Mouse (Mus musculus) forebrain, postnatal 0 days (tissue): ENCODE results near the gene Zfp598. TPM values are rescaled to one million over a fixed set of nuclear protein-coding genes. Genes with fewer than 3 reads are reported as not detected.

ENCODE experiments used
- ATAC-seq: fragments of 200-750 bp; cut with Nextera tagmentation; 2 replicates; pipeline ENCODE4 v1.8.0; 2017; ENCODE audit warnings: mild to moderate bottlenecking, moderate library complexity
- DNase-seq: peaks from one replicate; pipeline ENCODE4 v3.0.0-alpha.2; 2015
- H3K27ac ChIP-seq: fragments of 300-500 bp; sonication (generic); 2 replicates; pipeline ENCODE4 v1.5.1; 2014; ENCODE audit warnings: low read depth, mild to moderate bottlenecking, antibody characterized with exemption, low read length, moderate library complexity, mixed read lengths
- H3K27me3 ChIP-seq: fragments of 300-500 bp; sonication (generic); 2 replicates; pipeline ENCODE4 v1.6.1; 2014; ENCODE audit warnings: mild to moderate bottlenecking, low read length, mixed read lengths; ENCODE audit not compliant: insufficient read depth
- H3K36me3 ChIP-seq: fragments of 300-500 bp; sonication (generic); 2 replicates; pipeline ENCODE4 v1.6.1; 2014; ENCODE audit warnings: mild to moderate bottlenecking, moderate library complexity; ENCODE audit not compliant: insufficient read depth
- H3K4me1 ChIP-seq: fragments of 300-500 bp; sonication (generic); 2 replicates; pipeline ENCODE4 v1.6.1; 2014; ENCODE audit warnings: antibody characterized with exemption; ENCODE audit not compliant: insufficient read depth
- H3K4me2 ChIP-seq: fragments of 300-500 bp; sonication (generic); 2 replicates; pipeline ENCODE4 v1.6.1; 2014; ENCODE audit warnings: low read depth, mild to moderate bottlenecking, moderate library complexity
- H3K4me3 ChIP-seq: fragments of 300-500 bp; sonication (generic); 2 replicates; pipeline ENCODE4 v1.5.1; 2014; ENCODE audit warnings: low read depth, low read length, mixed read lengths
- H3K9ac ChIP-seq: fragments of 300-500 bp; sonication (generic); 2 replicates; pipeline ENCODE4 v1.6.1; 2014; ENCODE audit warnings: mild to moderate bottlenecking
- H3K9me3 ChIP-seq: fragments of 300-500 bp; sonication (generic); 2 replicates; pipeline ENCODE4 v1.6.1; 2016; ENCODE audit warnings: low read length
- CTCF ChIP-seq: sonication (generic); IDR thresholded peaks from 2 replicates; pipeline ENCODE4 v1.5.1; 2016; ENCODE audit warnings: antibody characterized with exemption, control low read depth, low read depth
- WGBS: fragments of 180-500 bp; shearing (Covaris S2); extraction: QIAGEN DNeasy Blood & Tissue Kit; methylation state at CpG from one replicate; pipeline ENCODE4 v1.1.7; 2014; 5-methylcytosine and 5-hydroxymethylcytosine counted together
- polyA plus RNA-seq: library from polyadenylated mRNA; unstranded; fragments of >200 nt; fragmentation: Nextera tagmentation; extraction: Ambion mirVana; gene quantifications from 2 replicates; pipeline ENCODE4 v1.2.1, GENCODE M21; 2015
- total RNA-seq: library from RNA; depleted of rRNA; stranded (reverse); fragments of >200 nt; gene quantifications from 2 replicates; pipeline ENCODE4 v1.2.3, GENCODE M21; 2014

Gene Zfp598
- total and polyA plus RNA-seq, 2 experiments from 2014 or later = 14.6 to 41.5 TPM

DNA sequence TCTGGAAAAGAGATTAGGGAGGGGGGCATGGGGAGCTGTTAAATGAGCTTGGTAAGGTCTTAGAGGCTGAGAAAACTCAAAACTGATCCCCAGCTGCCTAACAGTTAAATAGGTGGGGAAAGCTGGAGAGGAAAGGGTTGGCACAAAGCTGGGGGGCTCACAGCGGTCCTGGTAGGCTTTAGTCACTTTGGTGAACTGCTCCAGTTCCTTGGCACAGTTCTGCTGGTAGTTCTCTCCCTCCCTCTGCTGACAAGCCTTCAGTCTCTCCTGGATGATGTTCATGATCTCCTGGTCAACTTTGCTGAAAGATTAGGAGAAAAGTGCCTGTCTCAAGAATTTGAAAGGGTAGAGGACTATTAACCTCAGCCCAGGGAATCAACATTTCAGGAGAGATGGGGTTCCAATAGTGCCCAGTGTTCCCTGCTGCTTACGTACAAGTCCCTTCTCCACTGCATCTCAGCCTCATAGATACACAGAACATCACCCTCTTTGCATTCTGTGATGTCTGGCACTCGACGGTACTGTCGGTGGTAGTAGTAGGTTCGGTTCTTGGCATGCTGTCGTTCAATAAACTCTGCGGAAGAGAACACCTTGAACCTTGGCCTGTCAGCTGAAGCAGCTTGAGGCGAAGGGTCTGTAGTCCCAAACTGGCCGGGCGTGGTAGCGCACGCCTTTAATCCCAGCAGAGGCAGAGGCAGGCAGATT, 52.9 kb downstream of the Zfp598 start:
- H3K27ac ChIP-seq = no peak overlapping the region
- 34% methylated on average over 13 of the region's 13 CpGs for WGBS
- DNase-seq = no peak
- ATAC-seq = no peak
- H3K9me3 ChIP-seq = no peaks in the 10 kb centered on the region
- 0 out of 2 replicates have a peak overlapping the region, but pooled peaks have one; percentile 79 for H3K4me2 ChIP-seq
- no peaks in the 10 kb centered on the region for H3K27me3 ChIP-seq
- H3K4me1 ChIP-seq = peaks cover 11% of the 10 kb centered on the region
- TF ChIP-seq CTCF = no peak
- no peak overlapping the region for H3K4me3 ChIP-seq
- no peak overlapping the region for H3K9ac ChIP-seq
- H3K36me3 ChIP-seq = peaks cover 14% of the 10 kb centered on the region

- no peak for ATAC-seq
- Histone ChIP-seq H3K4me3 (peak overlapping the region; percentile 87), H3K4me2 (peak overlapping the region; percentile 79), H3K36me3 (peaks cover 14% of the 10 kb centered on the region), H3K4me1 (peaks cover 11% of the 10 kb centered on the region), H3K27me3 (no peaks in the 10 kb centered on the region), H3K9ac (peak overlapping the region; percentile 92), H3K9me3 (no peaks in the 10 kb centered on the region), H3K27ac (peak overlapping the region; percentile 85)
- DNase-seq = no peak
- TF ChIP-seq CTCF = no peak
- WGBS = 3% methylated on average over 12 of the region's 12 CpGs
These were observed 53.8 kb downstream of the Zfp598 start for GRCm38 (mm10) chr17:24723122-24723880.

DNA sequence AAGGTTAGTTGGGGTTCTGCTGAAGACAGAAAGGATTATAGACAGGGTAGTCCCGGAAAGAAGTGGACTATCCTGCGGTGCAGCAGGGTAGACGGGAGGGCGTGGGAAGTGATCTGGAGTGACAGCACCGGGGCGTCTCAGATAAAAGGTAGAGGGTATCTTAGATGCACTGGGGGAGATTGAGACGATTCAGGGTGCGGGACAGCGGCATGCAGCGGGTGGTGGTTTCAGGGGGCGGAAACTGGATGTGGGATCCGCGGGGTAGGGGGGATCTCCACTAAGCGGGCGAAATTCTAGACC, 54.3 kb downstream of the Zfp598 start:
- Histone ChIP-seq H3K4me1 (peaks cover 11% of the 10 kb centered on the region), H3K9ac (peak overlapping the region; percentile 92), H3K9me3 (no peaks in the 10 kb centered on the region), H3K27me3 (no peaks in the 10 kb centered on the region), H3K4me3 (peak overlapping the region; percentile 87), H3K27ac (peak overlapping the region; percentile 85), H3K4me2 (peak overlapping the region; percentile 79), H3K36me3 (peaks cover 14% of the 10 kb centered on the region)
- WGBS = 0% methylated on average over 15 of the region's 15 CpGs
- no peak for ATAC-seq
- TF ChIP-seq CTCF = no peak
- DNase-seq = no peak

- peak; percentile 99 for TF ChIP-seq CTCF
- ATAC-seq = peak; percentile 76
- Histone ChIP-seq H3K9ac (peak within 1 kb of the TSS; percentile 92), H3K36me3 (peaks cover 14% of the 10 kb centered on the region), H3K4me3 (peak within 1 kb of the TSS; percentile 87), H3K27me3 (no peaks in the 10 kb centered on the region), H3K9me3 (no peaks in the 10 kb centered on the region), H3K4me2 (peak within 1 kb of the TSS; percentile 79), H3K4me1 (peaks cover 11% of the 10 kb centered on the region), H3K27ac (peak within 1 kb of the TSS; percentile 85)
- WGBS = 1% methylated on average over 30 of the region's 30 CpGs
- DNase-seq = peak; percentile 97
These were observed 54.7 kb downstream of the Zfp598 start, which contains the start of gene Ndufb10 for GRCm38 (mm10) chr17:24724184-24724583. Ndufb10 (minus strand) TSS chr17:24724478.

DNA sequence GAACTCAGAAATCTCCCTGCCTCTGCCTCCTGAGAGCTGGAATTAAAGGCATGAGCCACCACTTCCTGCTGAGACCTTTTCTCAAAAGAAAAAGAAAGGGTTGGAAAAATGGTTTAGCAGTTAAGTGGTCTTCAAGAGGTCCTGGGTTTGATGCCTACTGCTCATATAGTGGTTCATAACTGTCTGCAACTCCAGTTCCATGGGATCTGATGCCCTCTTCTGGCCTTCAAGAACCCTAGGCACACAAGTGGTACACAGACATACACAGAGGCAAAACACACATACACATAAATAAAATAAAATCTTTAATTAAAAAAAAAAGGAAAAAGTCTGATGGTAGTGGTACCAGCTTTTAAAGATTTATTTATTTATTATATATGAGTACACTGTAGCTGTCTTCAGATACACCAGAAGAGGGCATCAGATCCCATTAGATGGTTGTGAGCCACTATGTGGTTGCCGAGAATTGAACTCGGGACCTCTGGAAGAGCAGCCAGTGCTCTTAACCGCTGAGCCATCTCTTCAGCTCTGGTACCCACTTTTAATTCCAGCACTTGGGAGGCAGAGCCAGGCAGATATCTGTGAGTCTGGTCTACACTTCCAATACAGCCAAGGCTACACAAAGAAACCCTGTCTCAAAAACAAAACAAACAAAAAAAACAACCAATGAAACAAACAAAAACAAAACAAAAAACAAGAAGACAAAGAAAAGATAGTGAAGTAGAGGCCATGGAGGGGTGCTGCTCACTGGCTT, 56.3 kb downstream of the Zfp598 start:
- no peaks in the 10 kb centered on the region for H3K27me3 ChIP-seq
- peaks cover 14% of the 10 kb centered on the region for H3K36me3 ChIP-seq
- ATAC-seq (no peak), DNase-seq (no peak)
- H3K4me1 ChIP-seq = peaks cover 11% of the 10 kb centered on the region
- no peak overlapping the region for H3K4me3 ChIP-seq
- H3K9me3 ChIP-seq = no peaks in the 10 kb centered on the region
- no peak for TF ChIP-seq CTCF
- no peak overlapping the region for H3K4me2 ChIP-seq
- no peak overlapping the region for H3K9ac ChIP-seq
- 72% methylated on average over 3 of the region's 3 CpGs for WGBS
- H3K27ac ChIP-seq = no peak overlapping the region

DNA sequence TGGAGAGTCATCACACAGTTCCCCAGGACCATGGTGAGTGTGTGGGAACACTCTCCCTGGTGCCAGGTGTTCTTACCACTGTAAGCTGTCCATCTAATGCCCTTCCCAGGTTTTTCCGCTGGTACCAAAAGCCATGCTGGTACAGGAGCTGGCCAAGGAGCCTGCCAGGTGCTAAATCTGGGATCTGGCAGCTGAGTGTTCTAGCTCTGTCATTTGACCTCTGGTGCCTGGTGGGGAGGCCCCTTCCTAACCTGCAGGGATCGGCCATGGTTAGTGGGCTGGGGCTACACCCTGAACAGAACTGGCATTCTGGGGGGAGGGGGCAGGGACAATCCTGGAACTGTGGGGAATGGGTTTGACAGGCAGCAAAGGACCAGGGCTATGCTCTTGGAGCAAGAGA, 58.1 kb downstream of the Zfp598 start, which contains the start of gene Rpl3l:
Gene Rpl3l (plus strand): TSS at position 203 of the 400 bp plus-strand sequence.
- DNase-seq = no peak
- WGBS = 73% methylated on average over 2 of the region's 2 CpGs
- Histone ChIP-seq H3K27ac (no peak within 1 kb of the TSS), H3K4me3 (no peak within 1 kb of the TSS), H3K4me2 (no peak within 1 kb of the TSS), H3K9me3 (no peaks in the 10 kb centered on the region), H3K4me1 (peaks cover 4% of the 10 kb centered on the region; the same call in 1 of the 2 replicates), H3K9ac (no peak within 1 kb of the TSS), H3K36me3 (no peaks in the 10 kb centered on the region), H3K27me3 (no peaks in the 10 kb centered on the region)
- no peak for TF ChIP-seq CTCF
- no peak for ATAC-seq
